Mouse (Mus musculus) thymus, adult 2 months (tissue): ENCODE measurements around the gene Arid1a. TPM values are rescaled to one million over a fixed set of nuclear protein-coding genes. Genes with fewer than 3 reads are reported as not detected.

Experiments used
- DNase-seq: peaks from one replicate; pipeline ENCODE4 v3.0.0; 2021
- H3K27ac ChIP-seq: fragments of 200-500 bp; 2 replicates; pipeline ENCODE4 v1.5.1; 2012; ENCODE audit warnings: low read length, control low read depth; ENCODE audit not compliant: control insufficient read depth, insufficient read depth
- H3K27me3 ChIP-seq: fragments of 200-500 bp; 2 replicates; pipeline ENCODE4 v1.6.1; 2012; ENCODE audit warnings: mild to moderate bottlenecking, low read length, moderate library complexity, mixed read lengths; ENCODE audit not compliant: control insufficient read depth, insufficient read depth
- H3K36me3 ChIP-seq: fragments of 200-500 bp; 2 replicates; pipeline ENCODE4 v1.6.1; 2012; ENCODE audit warnings: mild to moderate bottlenecking, low read length, moderate library complexity; ENCODE audit not compliant: control insufficient read depth, insufficient read depth
- H3K4me1 ChIP-seq: fragments of 200-500 bp; replicated peaks from 2 replicates; pipeline ENCODE4 v1.6.1; 2012; ENCODE audit warnings: low read length; ENCODE audit not compliant: control insufficient read depth, insufficient read depth
- H3K4me3 ChIP-seq: fragments of 200-500 bp; 2 replicates; pipeline ENCODE4 v1.5.1; 2012; ENCODE audit warnings: mild to moderate bottlenecking, low read length, control low read depth, moderate library complexity; ENCODE audit not compliant: control insufficient read depth, insufficient read depth
- CTCF ChIP-seq: fragments of 200-500 bp; IDR thresholded peaks from 2 replicates; pipeline ENCODE4 v1.5.1; 2012; ENCODE audit warnings: mild to moderate bottlenecking, control low read depth, low read length, moderate library complexity, borderline replicate concordance; ENCODE audit not compliant: control insufficient read depth, poor library complexity, insufficient read depth; ENCODE audit errors: extremely low read depth
- POLR2A ChIP-seq: fragments of 200-500 bp; IDR thresholded peaks from 2 replicates; pipeline ENCODE4 v1.6.1; 2012; ENCODE audit warnings: mild to moderate bottlenecking, low read length, control low read depth, moderate library complexity; ENCODE audit not compliant: control insufficient read depth, poor library complexity, insufficient read depth; ENCODE audit errors: extremely low read depth
- WGBS: fragments of 180-500 bp; shearing (Covaris S2); methylation state at CpG from one replicate; pipeline ENCODE4 v1.1.7; 2018; 5-methylcytosine and 5-hydroxymethylcytosine counted together
- polyA plus RNA-seq: library from polyadenylated mRNA; depleted of rRNA; stranded (reverse); fragments of >200 nt; gene quantifications from 2 replicates; pipeline ENCODE4 v1.2.3, GENCODE M21; 2012

Gene Arid1a
- polyA plus RNA-seq, 1 experiment: 289 TPM

DNA sequence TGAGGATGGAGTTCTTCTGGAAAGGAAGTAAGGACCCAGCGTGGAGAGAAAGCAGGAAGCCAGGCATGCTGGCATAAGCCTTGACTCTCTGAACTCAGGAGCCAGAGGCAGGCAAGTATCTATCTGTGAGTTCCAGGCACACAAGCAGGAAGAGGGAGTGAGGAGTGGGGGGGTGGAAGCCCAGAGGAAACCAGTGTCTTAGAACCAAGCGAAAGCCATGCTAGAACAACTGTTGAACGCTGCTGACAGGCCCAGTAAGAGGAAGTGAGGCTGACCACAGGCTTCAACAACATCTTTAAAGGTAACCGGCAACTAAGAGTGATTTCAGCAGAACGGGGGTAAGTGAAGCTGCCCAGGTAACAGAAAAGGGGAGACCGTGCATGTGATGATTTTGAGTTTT is 90.4 kb downstream of the Arid1a start:
- Histone ChIP-seq H3K36me3 (peaks cover 3% of the 10 kb centered on the region; the same call in 1 of the 2 replicates), H3K4me3 (no peak overlapping the region), H3K4me1 (peaks cover 8% of the 10 kb centered on the region), H3K27me3 (no peaks in the 10 kb centered on the region), H3K27ac (no peak overlapping the region; the same call in 1 of the 2 replicates)
- 18% methylated on average over 6 of the region's 6 CpGs for WGBS
- DNase-seq: no peak
- no peak for TF ChIP-seq POLR2A
- TF ChIP-seq CTCF: no peak

DNA sequence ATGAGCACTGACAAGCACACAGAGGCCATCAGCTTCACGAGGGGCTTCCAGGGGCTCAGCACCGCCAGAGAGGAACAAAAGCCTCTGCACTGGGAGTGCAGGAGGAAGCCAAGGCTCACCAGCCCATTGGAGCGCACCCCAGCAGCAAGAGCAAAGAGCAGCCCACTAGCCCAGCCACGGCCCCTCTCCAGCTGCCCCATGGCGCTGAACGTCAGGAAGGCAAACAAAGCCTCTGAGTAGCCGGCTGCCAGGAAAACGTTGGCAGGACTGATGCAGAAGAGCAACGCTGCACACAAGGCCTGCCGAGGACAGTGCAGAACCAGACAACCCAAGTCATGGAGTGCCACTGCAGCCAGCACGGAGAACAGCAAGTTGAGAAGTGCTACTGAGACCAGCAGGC is 91.5 kb downstream of the Arid1a start:
- Histone ChIP-seq H3K27me3 (no peaks in the 10 kb centered on the region), H3K27ac (no peak overlapping the region), H3K36me3 (peaks cover 3% of the 10 kb centered on the region; the same call in 1 of the 2 replicates), H3K4me3 (no peak overlapping the region), H3K4me1 (peaks cover 16% of the 10 kb centered on the region)
- DNase-seq: no peak
- WGBS: 75% methylated on average over 11 of the region's 11 CpGs
- TF ChIP-seq CTCF: no peak
- TF ChIP-seq POLR2A: no peak

DNA sequence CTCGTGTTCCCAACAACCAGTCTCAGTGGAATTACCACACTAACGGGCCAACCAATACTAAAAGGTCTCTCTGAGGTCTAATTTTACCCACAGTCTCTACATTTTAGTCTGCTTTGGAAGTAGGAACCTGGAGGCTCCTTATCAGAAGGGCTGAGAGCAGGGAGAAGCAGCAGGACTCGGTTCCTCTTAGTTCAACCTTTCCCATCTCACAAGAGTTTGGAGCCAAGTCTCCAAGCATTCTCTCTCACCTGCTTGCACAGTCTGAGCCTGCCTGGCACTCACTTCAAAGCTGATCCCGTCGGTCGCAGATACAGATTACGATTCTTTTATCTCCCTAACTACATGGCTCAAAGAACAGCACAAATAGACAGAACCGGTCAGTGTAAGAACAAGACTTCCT is 93.6 kb downstream of the Arid1a start:
- H3K27me3 ChIP-seq: no peaks in the 10 kb centered on the region
- no peak for TF ChIP-seq POLR2A
- no peak for TF ChIP-seq CTCF
- 90% methylated on average over 8 of the region's 8 CpGs for WGBS
- H3K36me3 ChIP-seq: peaks cover 3% of the 10 kb centered on the region; the same call in 1 of the 2 replicates
- H3K4me1 ChIP-seq: peaks cover 33% of the 10 kb centered on the region
- H3K4me3 ChIP-seq: no peak overlapping the region
- DNase-seq: no peak
- no peak overlapping the region for H3K27ac ChIP-seq

DNA sequence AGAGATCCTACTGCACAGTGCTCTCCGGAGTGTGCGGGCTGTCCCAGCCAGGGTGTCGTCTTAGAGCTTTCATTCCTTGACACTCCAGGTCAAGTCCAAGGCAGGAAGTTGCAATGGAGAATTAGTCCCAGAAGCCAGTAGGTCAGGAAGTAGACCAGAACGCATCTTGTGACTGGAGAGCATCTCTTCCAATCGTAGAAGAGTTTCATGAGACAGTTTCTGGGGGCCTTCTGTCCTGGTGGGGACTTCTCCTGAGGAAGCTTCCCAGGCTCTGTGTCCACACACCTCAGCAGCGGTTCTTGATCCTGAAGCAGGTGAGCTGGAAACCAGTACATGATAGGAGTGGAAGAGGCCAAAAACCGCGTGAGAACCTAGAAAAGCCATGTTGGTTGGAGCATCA is 94.1 kb downstream of the Arid1a start:
- 97% methylated on average over 8 of the region's 8 CpGs for WGBS
- peaks cover 3% of the 10 kb centered on the region; the same call in 1 of the 2 replicates for H3K36me3 ChIP-seq

DNA sequence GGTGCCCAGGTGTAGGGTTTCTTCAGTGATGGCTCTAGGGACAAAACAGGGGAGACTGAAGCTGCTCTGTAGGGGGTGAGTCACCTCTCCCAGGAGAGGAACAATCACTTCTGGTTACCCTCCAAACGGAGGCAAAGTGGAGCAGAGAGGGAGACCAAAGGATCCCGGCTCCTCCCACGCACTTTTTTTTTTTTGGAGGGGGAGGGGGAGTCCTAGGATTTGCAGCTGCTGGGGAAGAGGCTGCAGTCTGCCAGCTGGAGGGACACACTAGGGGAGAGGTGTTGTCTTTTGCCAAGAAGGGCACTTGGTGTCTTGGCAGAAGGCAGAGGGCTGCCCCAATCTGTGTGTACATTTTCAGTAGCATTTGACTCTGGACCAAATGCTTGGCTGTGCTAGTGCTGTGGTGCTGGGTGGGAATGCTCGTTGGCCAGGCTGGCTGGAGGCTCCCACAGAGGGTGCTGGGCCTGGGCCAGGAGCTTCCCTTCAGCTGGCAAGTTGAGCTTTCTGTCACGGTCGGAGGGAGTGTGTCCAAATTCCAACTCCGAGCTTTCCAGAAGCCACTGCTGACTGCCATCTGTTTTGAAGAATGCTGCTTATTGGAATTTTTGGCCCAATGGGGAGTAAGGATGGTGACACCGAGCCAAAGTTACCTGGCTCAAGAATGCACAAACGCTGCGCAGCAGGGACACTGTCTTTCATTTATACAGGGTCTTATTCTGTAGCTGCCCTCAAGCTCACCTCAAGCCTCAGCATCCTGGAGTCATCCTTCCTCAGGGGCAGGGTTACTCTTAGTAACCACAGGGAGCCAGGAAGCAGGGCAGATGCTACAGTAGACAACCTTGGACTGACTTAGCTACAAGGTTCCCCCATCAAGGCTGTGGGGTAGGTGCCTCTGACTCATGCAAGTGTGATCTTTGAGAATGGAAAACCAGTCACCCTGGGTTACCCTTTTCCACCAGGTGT is 96.1 kb downstream of the Arid1a start:
- no peak overlapping the region for H3K4me3 ChIP-seq
- WGBS: 45% methylated on average over 10 of the region's 10 CpGs
- peaks cover 24% of the 10 kb centered on the region for H3K4me1 ChIP-seq
- TF ChIP-seq POLR2A: no peak
- no peak for TF ChIP-seq CTCF
- H3K27ac ChIP-seq: peak overlapping the region; percentile 40
- peaks cover 3% of the 10 kb centered on the region; the same call in 1 of the 2 replicates for H3K36me3 ChIP-seq
- H3K27me3 ChIP-seq: no peaks in the 10 kb centered on the region
- no peak for DNase-seq

More for the DNA sequence above, 94.1 kb downstream of the Arid1a start:
- Histone ChIP-seq H3K4me1 (peaks cover 33% of the 10 kb centered on the region), H3K4me3 (no peak overlapping the region), H3K27ac (no peak overlapping the region), H3K27me3 (no peaks in the 10 kb centered on the region)
- no peak for TF ChIP-seq CTCF
- no peak for TF ChIP-seq POLR2A
- no peak for DNase-seq

DNA sequence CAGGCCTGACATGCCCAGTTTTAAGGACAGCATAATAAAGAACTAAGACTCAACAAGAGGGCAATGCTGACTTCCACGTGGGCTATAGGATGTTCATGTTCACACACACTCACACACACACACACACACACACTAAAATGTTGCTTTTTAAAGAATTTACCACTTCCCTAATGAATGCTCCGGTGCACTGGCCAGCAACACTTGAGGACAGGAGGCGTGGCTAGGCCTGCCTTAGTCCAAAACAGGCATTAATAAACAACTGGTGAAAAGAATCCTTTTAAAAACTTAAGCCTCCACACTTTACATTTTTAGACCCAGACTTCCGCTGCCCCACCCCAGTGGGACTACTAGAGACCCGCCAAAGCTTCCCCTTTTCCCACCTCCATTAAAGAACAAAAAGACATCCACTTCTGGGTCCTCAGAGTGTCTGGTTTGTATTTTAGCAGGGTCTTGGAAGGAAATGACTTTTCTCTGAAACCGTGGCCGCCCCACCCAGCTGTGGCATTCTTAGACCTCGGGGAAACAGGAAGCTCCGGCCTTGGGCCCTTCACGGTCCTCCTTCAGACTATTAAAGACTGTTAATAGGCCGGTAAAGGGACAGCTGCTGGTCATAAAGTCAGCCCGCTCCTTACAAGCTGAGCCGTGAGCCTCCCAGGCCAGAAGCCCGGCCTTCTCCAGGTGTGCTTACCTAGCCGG is 96.9 kb downstream of the Arid1a start:
- 20% methylated on average over 15 of the region's 15 CpGs for WGBS
- no peak for TF ChIP-seq POLR2A
- no peak for TF ChIP-seq CTCF
- Histone ChIP-seq H3K27ac (peak overlapping the region; percentile 40), H3K4me1 (peaks cover 24% of the 10 kb centered on the region), H3K27me3 (no peaks in the 10 kb centered on the region), H3K4me3 (no peak overlapping the region), H3K36me3 (peaks cover 3% of the 10 kb centered on the region; the same call in 1 of the 2 replicates)
- no peak for DNase-seq
